ENCODE assay signal across 18 mouse cellular contexts in the genomic region with DNA sequence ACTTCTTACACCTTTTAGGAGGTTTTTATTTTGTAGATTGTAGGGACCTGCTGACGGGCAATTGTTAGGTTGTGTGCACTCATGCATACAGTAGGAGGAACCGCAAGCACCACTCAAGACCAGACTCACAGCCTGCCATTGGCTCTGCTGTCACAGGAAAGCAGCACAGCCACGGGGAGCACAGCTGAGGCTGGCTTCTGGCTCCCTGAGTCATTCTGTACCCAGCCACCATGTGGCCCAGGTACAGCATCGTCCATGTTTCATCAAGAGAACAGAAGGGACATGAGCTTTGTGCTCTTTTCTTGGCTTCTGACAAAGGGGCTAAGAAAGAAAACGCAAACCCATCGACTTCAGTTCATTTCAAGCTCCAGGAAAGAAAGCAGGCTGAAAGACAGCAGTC.
"Had no signal": no experiment of that assay in that cellular context is flagged by ENCODE, and none has a peak within 500 bp of the region (broad histone marks: within the 10 kb centered on the region; RNA-seq: fewer than 3 reads in every experiment).

No protein-coding gene starts in this region.

- H3K4me2 ChIP-seq: liver, embryonic 11.5 days; lung, embryonic 14.5 days; midbrain, embryonic 11.5 days; stomach, embryonic 15.5 days had no signal

- DNase-seq: kidney, adult 18-20 months; kidney, adult 9 months; kidney, postnatal 10 days; kidney, postnatal 36 days; liver, postnatal 0 days; lung, embryonic 14.5 days; lung, postnatal 10 days; lung, postnatal 4 days; midbrain, embryonic 14.5 days; right cerebral cortex, adult 18-20 months; right cerebral cortex, postnatal 14 days; spleen, adult 18-20 months; thymus, postnatal 25 days had no signal

- ATAC-seq: intestine, embryonic 16.5 days; liver, postnatal 0 days had no signal

- H3K9me3 ChIP-seq: stomach, embryonic 15.5 days had no signal

- H3K4me1 ChIP-seq: stomach, embryonic 15.5 days had no signal

- H3K4me3 ChIP-seq: stomach, embryonic 15.5 days had no signal

- H3K9ac ChIP-seq: liver, embryonic 14.5 days; liver, postnatal 0 days; lung, embryonic 14.5 days; stomach, embryonic 15.5 days had no signal

- H3K27me3 ChIP-seq: stomach, embryonic 15.5 days had no signal

- H3K27ac ChIP-seq: liver, embryonic 14.5 days; stomach, embryonic 15.5 days had no signal
